Mouse (Mus musculus) left cerebral cortex, postnatal 14 days (tissue): ENCODE results near the gene Lipe. TPM values are rescaled to one million over a fixed set of nuclear protein-coding genes. Genes with fewer than 3 reads are reported as not detected.
"Not testable (repeated sequence)": the region's sequence is repeated elsewhere in the genome, so short reads cannot be mapped to it uniquely, and the experiment has no call there.

Source experiments
- DNase-seq, 2 experiments: peaks; one replicate each; pipeline ENCODE4 v3.0.0; 2021 to 2022; ENCODE audit warnings: low spot score in 2 of 2, mixed read lengths in 1 of 2
- intact Hi-C: fragments of 180-260 bp; cut with DNase I; formaldehyde crosslinking; loops from one replicate; pipeline ENCODE4 v1.15.1; 2025
- long read RNA-seq, 2 experiments: library from polyadenylated mRNA; stranded (forward); transcript quantifications; one replicate each; pipeline ENCODE4 v2.0.0; 2021
- total RNA-seq, 2 experiments: library from RNA; stranded (reverse); gene quantifications; 2 replicates each; pipeline ENCODE4 v1.2.3; 2021

The Lipe gene
- total RNA-seq, result 1 to 10 TPM; 5.6 to 6.3 TPM
- long read RNA-seq, experiment 1, partial matches to known transcripts, result 0 of 2 reads
- long read RNA-seq, experiment 1, other reads (novel, unspliced or antisense), result 1 of 2 reads
- long read RNA-seq, experiment 2, partial matches to known transcripts, result 0 of 1 reads
- long read RNA-seq, experiment 2, other reads (novel, unspliced or antisense), result 0 of 1 reads

DNA sequence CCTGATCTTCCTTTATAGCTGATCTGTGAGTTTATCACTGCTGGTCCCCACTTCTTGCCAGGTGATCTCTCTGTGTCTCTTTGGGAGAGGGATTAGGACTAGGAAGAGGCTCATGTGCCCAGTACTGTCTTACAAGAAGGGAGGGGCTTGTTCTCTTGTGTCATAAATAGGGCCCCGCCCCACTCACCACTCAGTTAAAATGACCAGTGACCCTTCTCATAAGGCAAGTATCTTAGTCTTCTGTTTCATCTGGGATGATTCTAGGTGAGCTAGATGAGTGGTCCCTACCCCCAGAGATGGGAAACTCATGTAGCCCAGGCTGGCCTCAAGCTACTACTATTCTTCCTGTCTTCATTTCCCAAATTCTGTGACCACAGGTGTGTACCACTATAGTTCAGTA is at the start of gene Lipe:
Lipe (minus strand) TSS at position 101 of the 400 bp plus-strand sequence.
- intact Hi-C loops, result no loop called here
- no peak for DNase-seq

DNA sequence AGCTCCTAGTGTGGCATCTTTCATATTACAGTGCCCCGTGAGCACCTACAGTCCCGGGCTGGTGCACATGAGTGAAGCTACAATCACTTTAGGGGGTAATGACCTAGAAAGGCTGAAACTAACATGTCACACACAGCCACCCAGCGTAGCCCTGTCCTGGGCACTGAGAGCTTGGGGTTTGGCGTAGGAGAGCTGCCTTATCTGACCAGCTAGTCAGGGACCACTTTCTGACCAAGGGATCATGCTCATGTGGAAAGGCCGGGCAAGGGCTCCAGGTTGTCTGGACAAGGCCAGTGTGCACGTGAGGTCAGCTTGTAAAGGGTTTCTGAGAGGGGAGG is 42.3 kb upstream of the Lipe start:
- intact Hi-C loops, result no loop called here

DNA sequence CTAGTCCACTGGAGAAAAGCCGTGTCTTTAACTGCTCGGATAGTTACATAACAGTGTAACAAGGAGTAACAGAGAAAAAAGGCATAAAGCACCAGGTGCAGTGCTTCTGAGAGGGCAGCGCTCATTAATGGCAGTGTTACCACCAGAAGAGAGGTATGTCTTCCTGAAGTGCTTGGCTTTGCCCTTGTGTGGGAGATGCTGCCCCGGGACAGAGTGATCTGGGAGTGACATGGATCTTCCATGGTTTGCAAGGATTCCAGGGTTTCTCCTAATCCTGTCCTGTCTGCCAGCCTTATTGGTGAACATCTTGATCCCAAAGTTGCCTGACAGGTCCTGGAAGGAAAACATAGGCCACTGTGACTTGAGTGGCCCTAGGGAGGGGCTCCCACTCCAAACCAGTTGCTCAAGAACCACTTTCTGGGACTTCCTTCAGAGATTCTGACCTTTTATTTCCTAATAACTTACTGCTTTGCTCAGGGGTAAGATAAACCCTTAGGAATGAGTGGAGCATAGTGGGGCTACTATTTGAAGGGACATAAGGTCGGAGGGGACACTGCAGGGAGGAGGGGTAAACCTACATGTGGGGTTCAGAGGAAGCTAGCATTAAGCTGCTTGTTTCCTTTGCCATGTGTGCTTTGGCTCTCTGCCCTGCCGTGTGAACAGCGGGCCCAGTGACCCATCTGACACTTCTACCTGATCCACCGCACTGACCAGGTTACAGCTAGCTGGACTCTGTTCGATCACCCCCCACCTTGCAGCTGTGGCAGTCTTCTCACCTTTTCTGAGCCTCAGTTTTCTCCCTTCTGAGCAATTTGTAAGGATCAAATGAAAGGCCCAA is 41.7 kb upstream of the Lipe start:
- DNase-seq, result no peak
- intact Hi-C loops, result no loop called here

More for the DNA sequence above, 42.3 kb upstream of the Lipe start:
- no peak for DNase-seq

DNA sequence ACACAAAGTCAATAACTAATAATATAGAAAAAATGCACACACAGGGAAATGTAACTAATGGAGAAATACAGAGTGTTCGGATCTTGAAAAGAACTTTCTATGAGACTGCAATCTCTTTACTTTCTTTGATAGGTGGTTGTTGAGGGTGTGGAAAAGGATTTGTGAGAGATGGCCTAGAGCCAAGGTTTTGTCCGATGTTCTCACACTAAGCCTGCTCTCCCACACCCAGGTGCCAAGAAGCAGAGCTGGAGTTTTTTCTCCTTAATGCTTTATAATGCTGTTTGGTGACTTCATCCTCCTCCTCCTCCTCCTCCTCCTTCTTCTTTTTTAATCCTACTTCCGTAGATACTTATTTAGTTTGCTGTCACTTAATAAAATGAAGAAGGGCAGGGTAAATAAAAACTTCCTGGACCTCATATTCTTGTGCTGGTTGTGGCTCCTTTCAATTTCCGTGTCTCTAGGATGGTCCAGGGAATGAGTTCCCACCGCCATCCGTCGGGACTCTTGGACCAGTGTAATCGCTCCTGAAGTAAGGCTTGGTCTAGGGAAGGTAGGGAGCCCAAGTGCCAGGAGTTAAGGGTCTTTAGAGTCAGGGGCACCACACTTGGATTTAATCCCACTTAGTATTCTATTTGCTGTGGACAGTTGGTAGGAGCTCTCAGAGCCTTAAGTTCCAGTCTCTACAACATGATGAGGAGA is 40.8 kb upstream of the Lipe start:
- no peak for DNase-seq
- intact Hi-C loops, result no loop called here

DNA sequence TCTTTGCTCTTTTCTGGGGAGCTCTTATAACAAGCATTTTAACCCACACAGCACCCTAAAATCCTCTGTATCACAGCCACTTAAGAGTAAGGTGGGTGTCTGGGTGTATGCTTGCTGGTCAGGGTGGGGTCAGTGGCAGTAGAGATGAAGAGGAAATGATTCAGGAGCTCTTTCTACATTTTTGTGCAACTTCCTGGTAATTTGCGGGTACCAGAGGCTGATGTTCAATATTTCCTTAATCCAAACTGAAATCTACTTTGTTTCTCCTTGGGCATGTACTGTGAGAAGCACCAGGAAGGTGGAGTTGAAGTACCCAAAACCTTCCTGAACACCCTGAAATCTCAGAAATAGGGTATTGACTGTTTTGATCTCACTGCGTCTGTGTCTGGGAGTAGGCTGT is 38.2 kb upstream of the Lipe start:
- DNase-seq, result no peak
- intact Hi-C loops, result no loop called here

DNA sequence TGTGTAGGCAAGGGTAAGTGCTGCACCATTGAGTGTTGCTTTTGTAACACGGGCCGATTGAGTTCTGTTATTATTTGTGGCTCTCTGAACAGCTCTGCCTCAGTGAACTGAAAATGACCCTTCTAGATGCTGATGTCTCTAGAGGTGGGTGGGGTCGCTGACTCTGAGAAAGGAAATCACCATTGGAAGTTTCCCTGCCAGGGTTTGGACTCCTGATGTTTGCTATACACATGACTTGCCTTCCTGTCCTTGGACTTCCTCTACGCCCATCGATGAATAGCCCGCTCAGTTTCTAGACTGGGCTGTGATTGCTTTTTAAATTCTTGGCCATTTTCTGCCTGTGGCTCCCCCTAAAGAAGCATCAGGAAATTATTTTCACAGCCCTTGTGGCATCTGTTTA is 37.7 kb upstream of the Lipe start:
- intact Hi-C loops, result no loop called here
- no peak for DNase-seq

DNA sequence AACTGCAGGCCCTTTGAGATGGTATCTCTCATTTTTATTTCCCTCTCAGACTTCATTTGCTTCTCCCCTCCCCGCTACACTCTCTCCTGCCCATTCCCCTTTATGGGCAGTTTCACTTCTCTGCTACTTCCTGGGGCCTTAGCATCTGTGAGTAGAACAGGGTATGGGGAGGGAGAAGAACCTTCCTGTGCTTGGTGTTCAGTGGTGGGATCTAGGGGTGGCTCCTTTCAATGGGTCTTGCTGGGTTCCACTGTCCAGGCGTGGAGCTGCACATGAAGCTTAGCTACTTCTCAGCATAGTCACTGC is 37.0 kb upstream of the Lipe start:
- no peak for DNase-seq
- intact Hi-C loops, result no loop called here

DNA sequence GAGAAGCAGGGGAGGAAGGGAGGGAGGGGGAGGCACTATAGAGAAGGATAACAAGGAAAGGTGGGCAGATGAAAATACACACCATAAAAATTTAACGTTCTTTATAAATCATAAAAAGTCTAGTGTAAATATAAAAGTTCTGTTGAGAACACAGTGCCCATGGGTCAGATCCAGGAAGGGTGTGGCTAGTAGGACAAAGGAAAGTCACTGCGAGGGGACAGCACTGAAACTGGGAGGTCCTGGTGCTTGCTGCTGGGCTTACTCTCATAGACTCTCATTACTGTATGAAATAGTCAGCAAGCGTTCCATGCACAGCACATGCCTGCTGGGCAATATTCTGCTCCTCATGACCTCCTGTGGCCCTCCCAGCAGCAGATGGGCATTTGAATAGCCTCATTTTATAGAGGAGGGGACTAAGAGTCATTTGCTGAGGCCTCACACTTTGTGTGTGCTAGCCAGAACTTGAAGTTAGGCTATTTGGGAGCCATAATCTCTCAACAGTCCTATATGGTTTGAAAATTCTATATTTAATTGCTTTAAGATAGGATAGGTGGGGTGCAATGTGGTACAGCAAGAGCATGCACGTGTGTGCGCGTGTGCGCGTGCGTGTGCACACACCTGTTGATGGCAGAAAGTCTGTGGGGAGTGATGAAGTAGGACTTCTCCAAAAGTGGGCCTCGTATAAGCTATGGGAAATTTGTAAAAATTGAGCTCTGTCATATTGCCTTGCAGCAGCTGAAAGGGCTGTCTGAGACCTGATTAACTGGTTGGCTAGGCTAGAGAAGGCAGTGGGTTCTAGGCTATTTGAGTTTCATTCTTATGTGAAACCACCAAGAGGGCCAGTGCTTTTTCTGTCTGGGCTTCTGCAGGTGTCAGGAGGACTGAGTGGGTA is 36.4 kb upstream of the Lipe start:
- intact Hi-C loops, result no loop called here
- no peak for DNase-seq

DNA sequence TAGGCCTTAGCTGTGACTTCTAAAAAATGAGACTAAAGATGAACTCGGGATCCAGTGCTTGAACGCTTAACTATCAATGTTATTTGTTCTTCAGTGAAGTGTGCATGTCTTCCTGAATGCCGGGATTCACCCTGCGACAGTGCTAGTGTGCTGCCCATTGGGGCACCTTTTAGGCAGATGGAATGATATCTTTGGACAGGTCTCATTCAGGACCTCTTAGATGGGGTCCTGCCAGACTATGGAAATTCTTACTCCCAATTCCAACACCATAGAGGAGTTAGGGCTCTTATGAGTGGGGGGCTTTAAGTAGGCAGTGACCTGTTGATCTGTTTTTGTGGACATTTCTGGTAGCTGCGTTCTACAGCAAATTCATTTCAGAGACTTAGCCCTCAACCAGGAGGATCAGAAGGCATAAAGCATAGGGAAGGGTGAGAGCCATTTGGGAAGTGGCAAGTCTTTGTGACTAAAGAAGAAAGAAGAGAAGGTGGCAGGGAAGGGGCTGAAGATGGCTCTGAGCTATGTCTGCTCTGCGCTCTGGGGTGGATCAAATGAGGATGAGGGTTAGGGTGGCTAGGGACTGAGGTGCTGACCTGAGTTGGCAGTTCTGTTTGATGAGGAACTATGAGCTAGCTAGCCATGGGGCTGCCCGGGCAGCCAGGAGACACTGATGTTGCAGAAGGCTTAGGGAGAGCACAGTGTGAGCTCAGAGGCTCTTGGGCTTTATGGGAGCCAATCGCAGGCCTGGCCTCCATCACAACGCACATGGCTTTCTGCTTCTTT is 35.5 kb upstream of the Lipe start:
- no peak for DNase-seq
- intact Hi-C loops, result no loop called here

DNA sequence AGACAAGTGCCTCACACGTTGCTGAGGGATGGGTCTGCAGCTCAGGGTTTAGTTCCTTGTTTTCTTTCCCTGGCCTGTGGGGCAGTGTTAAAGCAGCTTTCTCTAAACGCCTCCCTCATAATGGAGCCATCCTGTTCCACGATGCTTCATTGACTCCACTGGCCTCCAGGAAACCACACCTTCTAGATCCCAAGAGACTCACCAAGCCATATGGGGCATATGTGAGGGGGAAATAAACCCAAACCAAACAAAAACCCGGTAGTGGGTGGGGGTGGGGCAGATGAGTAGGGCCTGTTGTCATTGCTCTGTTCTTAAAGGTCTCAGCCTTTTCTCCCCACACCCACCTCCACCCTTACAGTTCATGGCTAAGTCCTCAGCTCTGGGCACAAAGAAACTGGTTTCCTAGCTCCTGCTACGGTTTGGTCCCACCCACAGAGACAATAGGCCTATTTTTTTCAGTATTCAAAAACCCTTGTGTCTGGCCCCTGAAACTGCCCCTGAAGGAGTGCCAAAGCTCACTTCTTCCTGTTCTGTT is 34.6 kb upstream of the Lipe start:
- DNase-seq, result no peak
- intact Hi-C loops, result no loop called here

DNA sequence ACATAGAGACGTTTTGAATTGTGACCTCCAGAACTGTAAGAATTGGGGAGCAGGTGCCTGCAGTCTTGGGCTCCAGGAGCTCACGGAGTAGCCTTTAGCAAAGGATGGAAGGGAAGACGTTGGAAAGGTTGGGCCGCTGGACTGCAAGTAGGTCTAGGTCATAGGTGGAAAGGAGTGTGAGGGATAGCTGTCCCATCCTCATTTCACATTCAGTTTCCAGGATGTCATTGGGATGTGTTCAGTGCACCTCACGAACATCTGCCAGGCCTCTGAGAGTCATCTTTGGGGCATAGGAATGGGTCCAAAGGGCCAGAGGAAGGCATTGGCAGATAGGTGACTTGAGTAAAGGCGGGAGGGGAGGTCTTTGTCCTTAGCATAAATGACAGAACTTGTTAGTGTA is 33.9 kb upstream of the Lipe start:
- intact Hi-C loops, result no loop called here

DNA sequence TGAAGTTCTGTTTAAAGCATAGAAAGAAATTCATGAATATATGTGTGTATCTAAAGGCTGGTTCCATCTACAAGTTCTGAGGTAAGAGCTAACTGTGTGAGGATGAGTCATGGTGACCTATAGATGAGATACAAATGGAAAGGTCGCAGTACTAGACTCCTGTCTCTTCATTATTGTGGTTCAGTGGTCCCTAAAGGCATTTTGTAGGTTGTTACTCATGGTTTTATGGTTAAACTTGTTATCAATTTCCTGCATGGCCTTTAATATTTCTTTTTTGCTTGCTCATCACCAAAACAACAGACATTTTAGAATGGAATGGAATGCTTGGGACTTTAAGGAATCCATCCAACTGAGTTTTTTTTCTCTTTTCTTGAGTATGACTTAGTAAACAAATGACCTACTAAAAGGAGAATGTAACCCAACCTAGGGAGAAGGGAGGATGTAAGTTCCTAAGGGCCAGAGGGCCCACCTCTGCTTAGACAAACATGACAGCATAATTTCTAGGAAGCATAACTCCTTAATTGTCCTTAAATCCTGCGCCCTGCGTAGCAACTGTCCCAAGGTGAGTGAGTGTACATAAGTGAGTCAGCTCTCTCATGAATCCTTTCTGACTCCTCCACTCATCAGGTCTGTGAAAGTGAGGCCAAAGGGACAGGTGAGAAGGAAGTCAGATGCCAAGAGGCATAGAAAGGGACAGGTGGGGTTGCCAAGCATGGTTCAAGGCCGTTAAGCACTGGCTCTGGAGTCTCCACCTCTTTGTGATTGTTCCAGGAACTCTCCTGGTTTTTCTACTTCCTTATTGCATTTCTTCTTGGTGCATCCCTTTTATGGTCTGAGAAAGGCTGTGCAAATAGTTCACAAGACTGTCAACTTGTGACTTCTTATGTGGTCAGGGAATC is 31.6 kb upstream of the Lipe start:
- intact Hi-C loops, result no loop called here
- no peak for DNase-seq

More for the DNA sequence above, 33.9 kb upstream of the Lipe start:
- DNase-seq, result no peak

DNA sequence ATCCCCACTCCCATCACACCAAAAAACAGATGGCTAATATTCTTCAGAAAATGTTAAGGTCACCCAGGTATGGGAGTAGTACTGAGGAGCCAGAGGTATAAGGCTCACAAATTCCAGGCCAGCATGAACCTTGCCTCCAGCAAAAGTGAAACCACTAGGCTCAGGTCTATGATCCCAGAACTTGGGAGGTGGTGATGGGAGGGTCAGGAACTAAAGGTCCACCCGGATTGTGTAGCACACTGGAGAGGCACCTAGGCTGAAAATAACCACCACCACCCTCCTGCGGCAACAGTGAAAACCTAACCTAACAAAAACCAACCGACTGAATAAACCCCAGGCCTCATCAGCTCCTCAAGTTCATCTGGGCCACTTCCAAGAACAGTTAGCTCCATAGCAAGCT is 29.8 kb upstream of the Lipe start:
- DNase-seq, result no peak
- intact Hi-C loops, result no loop called here

DNA sequence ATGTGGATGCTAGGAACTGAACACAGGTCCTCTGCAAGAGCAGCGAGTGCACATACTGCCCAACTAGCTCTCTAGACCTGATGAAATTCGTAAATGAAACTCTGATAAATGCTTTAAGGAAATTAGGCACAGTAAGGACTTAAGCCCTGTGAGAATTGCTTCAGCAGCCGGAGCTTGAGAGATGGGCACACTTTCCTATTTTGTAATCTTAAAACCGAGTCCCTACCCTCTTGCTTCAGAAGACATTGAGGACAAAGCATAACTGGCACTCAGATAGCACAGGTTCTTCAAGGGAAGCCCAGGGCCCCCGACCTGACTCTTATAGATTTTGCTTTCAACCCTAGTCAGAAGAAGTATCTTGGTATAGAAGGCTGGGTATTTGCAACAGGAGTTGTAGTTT is 28.6 kb upstream of the Lipe start:
- DNase-seq, result no peak
- intact Hi-C loops, result no loop called here

DNA sequence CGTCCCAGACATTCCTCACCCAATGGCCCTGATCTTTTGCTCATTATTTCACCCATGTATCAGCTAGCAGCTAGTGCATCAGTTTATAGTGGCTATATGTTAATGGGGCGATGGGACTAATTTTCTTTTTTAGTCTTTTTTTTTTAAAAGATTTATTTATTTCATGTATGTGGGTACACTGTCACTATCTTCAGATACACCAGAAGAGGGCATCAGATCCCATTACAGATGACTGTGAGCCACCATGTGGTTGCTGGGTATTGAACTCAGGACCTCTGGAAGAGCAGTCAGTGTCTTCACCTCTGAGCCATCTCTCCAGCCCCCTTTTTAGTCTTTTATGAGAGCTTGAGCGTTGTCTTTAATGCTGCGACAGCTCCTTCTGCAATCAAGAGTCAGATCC is 27.9 kb upstream of the Lipe start:
- not testable (repeated sequence) for DNase-seq
- intact Hi-C loops, result loop anchor here (1.0 kb wide), 1 partner anchor 53 kb away; no protein-coding TSS in a partner anchor

DNA sequence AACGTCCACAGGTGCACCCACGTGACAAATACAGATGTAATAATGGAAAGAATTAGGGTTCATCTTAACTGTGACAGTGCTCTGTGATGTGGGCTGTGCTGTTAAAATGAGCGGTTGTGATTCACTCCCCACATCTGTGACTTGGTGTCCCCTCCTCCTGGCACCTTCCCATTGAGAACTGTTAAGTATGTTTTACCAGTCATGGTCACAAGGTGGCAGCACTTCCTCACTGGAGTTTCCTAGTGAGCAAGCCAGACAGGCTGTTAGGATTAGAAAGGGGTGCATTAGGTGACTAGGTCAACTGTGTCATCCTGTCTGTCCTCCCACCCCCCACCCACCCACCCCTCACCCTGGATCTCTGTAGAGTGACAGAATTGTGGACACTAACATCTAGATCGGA is 25.9 kb upstream of the Lipe start:
- intact Hi-C loops, result loop anchor here (2.0 kb wide), 1 partner anchor 176 kb away; no protein-coding TSS in a partner anchor
- DNase-seq, result peak; percentile 82 to 92

DNA sequence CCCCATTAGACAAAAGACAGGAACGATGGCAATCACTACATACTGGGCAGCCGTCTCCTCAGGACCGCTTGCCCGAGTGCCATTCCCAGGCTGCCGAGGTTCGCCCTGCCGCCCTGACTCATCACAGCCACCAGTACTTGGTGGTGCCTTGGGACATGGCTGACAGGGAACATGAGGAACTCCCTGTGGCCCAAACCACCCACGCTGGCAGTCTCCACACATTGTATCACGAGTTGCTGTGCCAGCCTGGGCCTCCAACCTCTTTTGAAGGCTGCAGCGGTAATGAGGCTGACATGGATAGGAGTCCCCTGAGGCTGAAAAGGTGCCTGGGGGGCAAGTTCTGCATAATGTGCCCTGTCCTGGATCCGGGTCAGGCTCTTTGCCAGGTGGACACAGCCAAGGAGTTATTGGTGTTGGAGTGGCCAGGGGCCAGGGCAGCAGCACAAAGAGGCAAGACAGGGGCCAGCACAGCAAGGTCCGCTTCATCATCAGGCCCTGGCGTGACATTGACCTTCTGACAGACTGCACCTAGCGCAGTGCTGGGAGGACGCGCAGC is 23.9 kb upstream of the Lipe start:
- intact Hi-C loops, result no loop called here
- peak in 1 of 2 experiments; percentile 23 for DNase-seq

DNA sequence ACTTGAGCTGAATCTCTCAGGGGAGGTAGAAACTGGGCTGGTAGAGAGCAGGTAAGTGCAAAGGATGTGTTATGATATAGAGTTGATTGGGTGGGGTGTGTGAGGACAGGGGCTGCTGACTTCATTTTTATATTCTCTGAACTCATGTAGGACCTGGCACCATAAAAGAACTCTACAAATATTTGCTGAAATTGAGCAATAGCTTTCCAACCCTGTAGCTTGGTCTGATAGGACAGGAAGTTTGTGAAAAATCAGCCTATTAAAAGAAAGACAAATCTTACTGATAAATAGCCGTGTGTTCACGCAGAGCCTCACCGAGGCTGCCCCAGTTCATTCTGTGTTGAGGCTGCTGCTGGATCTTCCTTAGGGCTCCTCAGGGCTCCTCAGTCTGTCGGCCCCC is 21.4 kb upstream of the Lipe start:
- DNase-seq, result no peak
- intact Hi-C loops, result no loop called here
